Mouse (Mus musculus): ENCODE measurements around the gene Dydc2. TPM values are rescaled to one million over a fixed set of nuclear protein-coding genes. Genes with fewer than 3 reads are reported as not detected.

Gene Dydc2
- polyA plus RNA-seq, 1 experiment from 2014 or later, result 1.5 TPM

GRCm38 (mm10) chr14:41096296-41096860 is 27.4 kb upstream of the Dydc2 start:
- Histone ChIP-seq H3K4me2 (ENCODE audit: low read length) (no peak overlapping the region), H3K4me1 (ENCODE audit: control insufficient read depth, insufficient read depth, low read depth, low read length) (no peaks in the 10 kb centered on the region), H3K4me3 (ENCODE audit: low read length) (no peak overlapping the region), H3K36me3 (ENCODE audit: control insufficient read depth, insufficient read depth, low read length) (no peaks in the 10 kb centered on the region), H3K27ac (ENCODE audit: low read depth, low read length) (no peak overlapping the region), H3K9ac (ENCODE audit: low read depth, low read length) (no peak overlapping the region), H3K9me3 (ENCODE audit: control insufficient read depth, low read length) (no peaks in the 10 kb centered on the region), H3K27me3 (replicated peaks; ENCODE audit: control insufficient read depth, insufficient read depth, low read length) (no peaks in the 10 kb centered on the region)
- WGBS, result 85% methylated on average over 3 of the region's 3 CpGs
- no peak for ATAC-seq

- 67% methylated on average over 1 of the region's 1 CpGs for WGBS
- no peaks in the 10 kb centered on the region for H3K9me3 ChIP-seq (ENCODE audit: control insufficient read depth, low read length)
- H3K9ac ChIP-seq (ENCODE audit: low read depth, low read length), result no peak overlapping the region
- H3K4me1 ChIP-seq (ENCODE audit: control insufficient read depth, insufficient read depth, low read depth, low read length), result no peaks in the 10 kb centered on the region
- no peak overlapping the region for H3K4me2 ChIP-seq (ENCODE audit: low read length)
- no peak for ATAC-seq
- H3K27ac ChIP-seq (ENCODE audit: low read depth, low read length), result no peak overlapping the region
- H3K4me3 ChIP-seq (ENCODE audit: low read length), result no peak overlapping the region
- no peaks in the 10 kb centered on the region for H3K36me3 ChIP-seq (ENCODE audit: control insufficient read depth, insufficient read depth, low read length)
- no peaks in the 10 kb centered on the region for H3K27me3 ChIP-seq (replicated peaks; ENCODE audit: control insufficient read depth, insufficient read depth, low read length)
Observed at GRCm38 (mm10) chr14:41094114-41094513, 25.1 kb upstream of the Dydc2 start.

GRCm38 (mm10) chr14:41090777-41091176 is 21.8 kb upstream of the Dydc2 start:
- H3K4me2 ChIP-seq (ENCODE audit: low read length), result no peak overlapping the region
- no peaks in the 10 kb centered on the region for H3K36me3 ChIP-seq (ENCODE audit: control insufficient read depth, insufficient read depth, low read length)
- H3K27me3 ChIP-seq (replicated peaks; ENCODE audit: control insufficient read depth, insufficient read depth, low read length), result no peaks in the 10 kb centered on the region
- no peak overlapping the region for H3K4me3 ChIP-seq (ENCODE audit: low read length)
- no peak overlapping the region for H3K9ac ChIP-seq (ENCODE audit: low read depth, low read length)
- H3K9me3 ChIP-seq (ENCODE audit: control insufficient read depth, low read length), result no peaks in the 10 kb centered on the region
- no peak for ATAC-seq
- no peaks in the 10 kb centered on the region for H3K4me1 ChIP-seq (ENCODE audit: control insufficient read depth, insufficient read depth, low read depth, low read length)
- H3K27ac ChIP-seq (ENCODE audit: low read depth, low read length), result no peak overlapping the region
- WGBS, result 46% methylated on average over 8 of the region's 8 CpGs

GRCm38 (mm10) chr14:41087509-41087908 is 18.5 kb upstream of the Dydc2 start:
- no peaks in the 10 kb centered on the region for H3K27me3 ChIP-seq (replicated peaks; ENCODE audit: control insufficient read depth, insufficient read depth, low read length)
- no peaks in the 10 kb centered on the region for H3K36me3 ChIP-seq (ENCODE audit: control insufficient read depth, insufficient read depth, low read length)
- 100% methylated on average over 1 of the region's 1 CpGs for WGBS
- H3K4me1 ChIP-seq (ENCODE audit: control insufficient read depth, insufficient read depth, low read depth, low read length), result no peaks in the 10 kb centered on the region
- no peak overlapping the region for H3K4me3 ChIP-seq (ENCODE audit: low read length)
- H3K9me3 ChIP-seq (ENCODE audit: control insufficient read depth, low read length), result no peaks in the 10 kb centered on the region
- no peak overlapping the region for H3K27ac ChIP-seq (ENCODE audit: low read depth, low read length)
- no peak for ATAC-seq
- H3K4me2 ChIP-seq (ENCODE audit: low read length), result no peak overlapping the region
- no peak overlapping the region for H3K9ac ChIP-seq (ENCODE audit: low read depth, low read length)

GRCm38 (mm10) chr14:41082408-41082807 is 13.4 kb upstream of the Dydc2 start:
- 94% methylated on average over 2 of the region's 2 CpGs for WGBS
- no peak overlapping the region for H3K27ac ChIP-seq (ENCODE audit: low read depth, low read length)
- no peak overlapping the region for H3K4me2 ChIP-seq (ENCODE audit: low read length)

GRCm38 (mm10) chr14:41072944-41073275 is 3.9 kb upstream of the Dydc2 start:
- peak overlapping the region; percentile 90 for H3K4me2 ChIP-seq (ENCODE audit: low read length)
- H3K36me3 ChIP-seq (ENCODE audit: control insufficient read depth, insufficient read depth, low read length), result no peaks in the 10 kb centered on the region
- H3K27ac ChIP-seq (ENCODE audit: low read depth, low read length), result no peak overlapping the region
- peak overlapping the region; percentile 55 for H3K9ac ChIP-seq (ENCODE audit: low read depth, low read length)
- no peaks in the 10 kb centered on the region for H3K27me3 ChIP-seq (replicated peaks; ENCODE audit: control insufficient read depth, insufficient read depth, low read length)
- ATAC-seq, result no peak
- H3K4me1 ChIP-seq (ENCODE audit: control insufficient read depth, insufficient read depth, low read depth, low read length), result peaks cover 4% of the 10 kb centered on the region
- H3K4me3 ChIP-seq (ENCODE audit: low read length), result peak overlapping the region; percentile 50
- H3K9me3 ChIP-seq (ENCODE audit: control insufficient read depth, low read length), result no peaks in the 10 kb centered on the region
- WGBS, result 1% methylated on average over 8 of the region's 8 CpGs

More at GRCm38 (mm10) chr14:41082408-41082807, 13.4 kb upstream of the Dydc2 start:
- H3K4me3 ChIP-seq (ENCODE audit: low read length), result no peak overlapping the region
- no peaks in the 10 kb centered on the region for H3K27me3 ChIP-seq (replicated peaks; ENCODE audit: control insufficient read depth, insufficient read depth, low read length)
- no peaks in the 10 kb centered on the region for H3K9me3 ChIP-seq (ENCODE audit: control insufficient read depth, low read length)
- no peak overlapping the region for H3K9ac ChIP-seq (ENCODE audit: low read depth, low read length)
- ATAC-seq, result no peak
- no peaks in the 10 kb centered on the region for H3K4me1 ChIP-seq (ENCODE audit: control insufficient read depth, insufficient read depth, low read depth, low read length)
- no peaks in the 10 kb centered on the region for H3K36me3 ChIP-seq (ENCODE audit: control insufficient read depth, insufficient read depth, low read length)

- no peaks in the 10 kb centered on the region for H3K36me3 ChIP-seq (ENCODE audit: control insufficient read depth, insufficient read depth, low read length)
- peaks cover 4% of the 10 kb centered on the region for H3K4me1 ChIP-seq (ENCODE audit: control insufficient read depth, insufficient read depth, low read depth, low read length)
- H3K27ac ChIP-seq (ENCODE audit: low read depth, low read length), result no peak within 1 kb of the TSS
- H3K27me3 ChIP-seq (replicated peaks; ENCODE audit: control insufficient read depth, insufficient read depth, low read length), result no peaks in the 10 kb centered on the region
- peak within 1 kb of the TSS; percentile 90 for H3K4me2 ChIP-seq (ENCODE audit: low read length)
- ATAC-seq, result peak; percentile 98
- 11% methylated on average over 23 of the region's 23 CpGs for WGBS
- no peaks in the 10 kb centered on the region for H3K9me3 ChIP-seq (ENCODE audit: control insufficient read depth, low read length)
- H3K9ac ChIP-seq (ENCODE audit: low read depth, low read length), result peak within 1 kb of the TSS; percentile 55
- H3K4me3 ChIP-seq (ENCODE audit: low read length), result peak within 1 kb of the TSS; percentile 50
Observed at GRCm38 (mm10) chr14:41072229-41072943, 3.4 kb upstream of the Dydc2 start, which contains the start of gene Dydc1. TSS of gene Dydc1 (plus strand) at chr14:41072911.

- Histone ChIP-seq H3K9me3 (ENCODE audit: control insufficient read depth, low read length) (no peaks in the 10 kb centered on the region), H3K4me3 (ENCODE audit: low read length) (no peak overlapping the region), H3K9ac (ENCODE audit: low read depth, low read length) (no peak overlapping the region), H3K36me3 (ENCODE audit: control insufficient read depth, insufficient read depth, low read length) (no peaks in the 10 kb centered on the region), H3K4me2 (ENCODE audit: low read length) (no peak overlapping the region), H3K27ac (ENCODE audit: low read depth, low read length) (no peak overlapping the region), H3K27me3 (replicated peaks; ENCODE audit: control insufficient read depth, insufficient read depth, low read length) (no peaks in the 10 kb centered on the region), H3K4me1 (ENCODE audit: control insufficient read depth, insufficient read depth, low read depth, low read length) (peaks cover 4% of the 10 kb centered on the region)
- WGBS, result 84% methylated on average over 3 of the region's 3 CpGs
- no peak for ATAC-seq
Observed at GRCm38 (mm10) chr14:41070343-41070742, 1.3 kb upstream of the Dydc2 start.

GRCm38 (mm10) chr14:41066416-41066815 is 2.6 kb downstream of the Dydc2 start:
- H3K27ac ChIP-seq (ENCODE audit: low read depth, low read length), result no peak overlapping the region
- no peak overlapping the region for H3K9ac ChIP-seq (ENCODE audit: low read depth, low read length)
- no peak overlapping the region for H3K4me3 ChIP-seq (ENCODE audit: low read length)
- ATAC-seq, result no peak
- WGBS, result 5% methylated on average over 1 of the region's 1 CpGs
- H3K36me3 ChIP-seq (ENCODE audit: control insufficient read depth, insufficient read depth, low read length), result no peaks in the 10 kb centered on the region
- H3K4me1 ChIP-seq (ENCODE audit: control insufficient read depth, insufficient read depth, low read depth, low read length), result no peaks in the 10 kb centered on the region
- no peaks in the 10 kb centered on the region for H3K9me3 ChIP-seq (ENCODE audit: control insufficient read depth, low read length)
- H3K4me2 ChIP-seq (ENCODE audit: low read length), result no peak overlapping the region
- H3K27me3 ChIP-seq (replicated peaks; ENCODE audit: control insufficient read depth, insufficient read depth, low read length), result no peaks in the 10 kb centered on the region
